Mouse (Mus musculus): Measurements from ENCODE around the gene Slfn5.
"Not testable (repeated sequence)": the region's sequence is repeated elsewhere in the genome, so short reads cannot be mapped to it uniquely, and the experiment has no call there.

Gene Slfn5

DNA sequence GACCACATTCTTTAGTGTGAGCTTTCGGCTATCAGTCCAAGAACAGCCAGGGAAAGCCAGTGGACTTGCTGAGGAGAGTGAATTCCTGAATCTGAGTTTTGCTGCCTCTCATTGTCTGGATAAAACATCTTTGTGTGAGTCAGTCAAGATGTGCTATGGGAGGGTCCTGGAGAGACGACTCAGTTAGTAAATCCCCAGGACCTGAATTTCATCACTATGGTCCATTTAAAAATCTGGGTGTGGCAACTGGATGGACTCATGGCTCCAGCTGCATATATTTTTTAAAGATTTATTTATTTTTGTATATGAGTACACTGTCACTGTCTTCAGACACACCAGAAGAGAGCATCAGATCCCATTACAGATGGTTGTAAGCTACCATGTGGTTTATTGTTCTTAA is 5.5 kb upstream of the Slfn5 start:
- in situ Hi-C loops (cut with MboI, MseI), result no loop called here

DNA sequence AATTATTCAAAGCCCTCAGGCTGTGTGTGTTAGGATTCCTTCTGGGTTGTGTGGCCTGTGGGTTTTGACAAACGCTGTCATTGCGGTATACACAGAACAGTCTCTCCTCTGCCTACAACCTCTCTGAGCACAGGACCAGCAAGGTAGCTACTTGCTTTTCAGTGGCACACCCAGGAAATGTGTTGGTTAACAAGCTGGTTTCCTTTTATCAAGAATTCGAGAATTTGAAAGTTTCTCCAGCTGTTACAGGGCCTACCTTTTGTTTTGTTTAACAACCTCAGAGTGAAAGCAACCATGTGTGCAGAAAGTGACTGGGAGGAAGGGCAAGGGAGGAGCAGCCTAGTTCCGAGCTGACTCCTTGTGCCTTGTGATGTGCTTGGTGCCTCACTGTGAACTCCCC is 3.7 kb upstream of the Slfn5 start:
- in situ Hi-C loops (cut with MboI, MseI), result no loop called here

DNA sequence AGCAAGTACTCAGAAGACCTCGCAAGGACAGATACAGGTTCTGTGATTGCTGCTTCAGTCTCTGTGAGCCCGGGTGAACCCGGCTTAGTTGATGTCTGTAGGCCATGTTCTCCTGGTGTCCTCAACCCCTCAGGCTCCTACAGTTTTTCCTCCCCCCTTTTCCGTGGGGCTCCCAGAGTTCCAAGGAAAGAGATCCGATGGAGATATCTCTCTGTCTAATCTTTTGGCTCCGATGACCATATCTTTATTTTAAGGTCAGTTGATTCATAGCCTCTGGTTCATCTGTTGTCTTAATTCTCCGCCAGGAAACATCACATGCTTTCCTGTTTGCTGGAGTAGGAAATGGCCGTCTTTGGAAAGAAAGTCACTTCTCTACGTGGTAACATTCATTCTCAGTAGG is 2.1 kb upstream of the Slfn5 start:
- in situ Hi-C loops (cut with MboI, MseI), result no loop called here

DNA sequence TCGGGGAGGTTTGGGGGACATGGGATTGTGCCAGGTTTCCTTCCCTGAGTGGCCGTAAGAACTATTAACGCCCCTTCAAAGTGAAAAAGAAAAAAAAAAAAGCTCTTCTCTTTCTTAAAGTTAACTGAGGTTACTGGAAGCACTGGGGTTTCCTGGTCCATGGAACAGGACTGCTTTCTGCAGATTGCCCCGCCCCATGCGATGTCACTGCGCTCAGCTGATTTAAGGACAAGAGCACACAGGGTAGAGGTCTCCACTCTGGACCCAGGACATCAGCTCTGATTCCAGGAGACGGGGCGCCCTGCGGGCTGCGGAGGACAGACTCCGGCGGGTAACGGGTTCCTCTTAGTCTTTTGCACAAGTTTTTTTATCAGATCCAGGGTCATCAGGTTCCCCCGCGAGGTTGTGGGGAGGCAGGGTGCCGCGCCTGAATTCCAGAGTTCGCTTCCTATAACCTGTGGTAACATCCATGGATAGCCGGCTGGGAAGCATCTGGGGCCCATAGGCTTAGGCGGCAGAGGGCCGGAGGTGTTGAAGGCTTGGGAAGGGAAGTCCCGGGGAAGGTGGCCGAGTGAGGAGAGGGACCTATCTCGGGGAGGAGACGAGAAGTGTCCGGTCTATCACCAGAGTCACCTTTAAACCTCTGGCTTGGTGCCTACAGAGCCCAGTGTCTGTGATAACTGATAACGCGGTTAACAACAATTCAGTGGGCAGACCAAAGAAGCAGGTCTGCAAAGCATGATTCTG is 889 bp downstream of the Slfn5 start:
- in situ Hi-C loops (cut with MboI, MseI), result no loop called here

DNA sequence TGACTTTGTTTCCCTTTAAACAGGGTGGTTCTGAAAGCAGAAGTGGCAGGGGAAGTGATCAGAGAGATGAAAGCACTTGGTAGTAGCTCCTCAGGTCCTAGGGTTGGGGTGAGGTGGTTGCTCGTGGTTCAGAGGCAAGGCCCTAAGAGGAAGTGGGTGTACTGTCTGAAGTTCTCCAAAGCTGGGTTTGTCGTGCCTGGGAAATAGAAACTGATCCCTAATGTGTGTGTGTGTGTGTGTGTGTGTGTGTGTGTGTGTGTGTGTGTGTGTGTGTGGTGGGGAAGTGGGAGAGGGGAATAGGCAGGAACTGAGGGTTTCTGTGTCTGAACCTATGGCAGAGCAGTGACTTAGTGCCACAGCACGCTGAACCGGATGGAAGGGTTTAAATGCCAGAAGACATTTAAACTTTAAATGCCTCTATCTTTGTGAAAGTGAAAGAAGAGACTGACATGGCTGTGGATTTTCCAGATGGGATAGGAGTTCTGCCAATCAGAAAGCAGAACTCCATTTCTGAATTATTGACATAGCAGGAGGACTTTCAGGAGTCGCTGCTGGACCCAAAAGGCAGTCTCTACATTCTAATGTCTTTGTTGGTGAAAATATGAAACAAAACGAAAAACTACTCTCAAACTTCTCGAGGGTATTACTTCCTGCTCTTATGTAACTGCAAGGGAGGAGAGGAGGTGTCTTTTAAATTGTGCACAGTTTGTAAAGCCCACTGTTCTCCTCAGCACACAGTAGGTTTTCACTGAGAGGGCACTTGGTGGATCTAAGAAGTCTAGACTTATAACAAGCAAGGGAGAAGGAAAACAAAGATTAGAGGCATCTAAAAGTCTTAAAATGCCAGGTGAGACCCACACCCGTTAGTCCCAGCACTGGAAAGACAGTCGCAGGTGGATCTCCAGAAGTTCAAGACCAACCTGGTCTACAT is 1.7 kb downstream of the Slfn5 start:
- in situ Hi-C loops (cut with MboI, MseI), result no loop called here

DNA sequence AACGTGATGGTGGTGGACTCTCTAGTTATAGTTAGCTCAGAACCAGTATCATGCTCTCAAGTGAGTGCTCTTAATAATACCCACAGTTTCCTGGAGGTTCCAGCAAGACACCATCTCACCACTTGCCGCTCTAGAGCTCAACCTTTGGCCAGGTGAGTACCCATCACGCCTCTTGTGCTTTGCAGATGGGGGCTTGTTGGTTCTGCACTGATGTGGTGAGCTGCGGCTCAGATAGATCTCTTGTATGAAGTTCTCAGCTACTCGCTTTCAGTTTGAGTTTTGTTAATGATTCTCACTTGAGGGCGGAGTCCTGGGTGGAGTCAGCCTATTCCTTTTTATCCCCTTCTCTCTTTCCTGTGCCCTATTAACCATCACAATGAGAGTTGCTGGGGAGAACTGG is 3.5 kb downstream of the Slfn5 start:
- in situ Hi-C loops (cut with MboI, MseI), result no loop called here

DNA sequence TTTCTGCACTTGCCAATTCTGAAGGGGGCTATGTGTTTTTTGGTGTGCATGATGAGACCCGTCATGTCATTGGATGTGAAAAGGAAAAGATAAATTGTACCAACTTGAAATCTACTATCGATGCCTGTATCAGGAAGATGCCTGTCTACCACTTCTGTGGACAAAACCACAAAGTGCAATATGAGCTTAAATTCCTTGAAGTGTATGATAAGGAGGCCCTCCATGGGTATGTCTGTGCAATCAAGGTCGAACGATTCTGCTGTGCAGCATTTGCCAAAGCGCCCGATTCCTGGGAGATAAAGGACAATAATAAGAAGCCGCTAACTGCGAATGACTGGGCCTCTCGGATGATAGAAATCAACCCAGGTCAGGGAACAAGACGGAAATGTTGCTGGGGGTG is 5.8 kb downstream of the Slfn5 start:
- in situ Hi-C loops (cut with MboI, MseI), result no loop called here

DNA sequence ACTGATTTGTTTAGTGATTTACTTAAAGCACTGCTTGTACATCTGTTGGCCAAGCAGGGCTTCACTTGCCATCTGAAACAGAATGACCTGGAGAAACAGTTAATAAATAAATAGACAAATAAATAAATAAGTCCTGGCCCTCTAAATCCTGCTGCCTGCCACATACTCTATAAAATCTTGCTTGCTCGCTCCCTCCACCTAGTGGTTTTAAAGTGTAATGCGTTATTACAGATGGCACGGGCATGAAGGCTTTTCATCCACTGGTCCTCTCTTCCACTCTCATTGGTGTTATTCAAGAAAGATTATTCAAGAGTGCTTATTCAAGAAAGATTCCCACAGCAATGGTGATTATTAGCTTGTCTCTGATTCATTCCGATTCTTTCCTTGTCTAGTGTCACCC is 8.5 kb downstream of the Slfn5 start:
- in situ Hi-C loops (cut with MboI, MseI), result loop anchor here (5.0 kb wide), 1 partner anchor 47 kb away; the partner anchor contains the start of gene Unc45b

DNA sequence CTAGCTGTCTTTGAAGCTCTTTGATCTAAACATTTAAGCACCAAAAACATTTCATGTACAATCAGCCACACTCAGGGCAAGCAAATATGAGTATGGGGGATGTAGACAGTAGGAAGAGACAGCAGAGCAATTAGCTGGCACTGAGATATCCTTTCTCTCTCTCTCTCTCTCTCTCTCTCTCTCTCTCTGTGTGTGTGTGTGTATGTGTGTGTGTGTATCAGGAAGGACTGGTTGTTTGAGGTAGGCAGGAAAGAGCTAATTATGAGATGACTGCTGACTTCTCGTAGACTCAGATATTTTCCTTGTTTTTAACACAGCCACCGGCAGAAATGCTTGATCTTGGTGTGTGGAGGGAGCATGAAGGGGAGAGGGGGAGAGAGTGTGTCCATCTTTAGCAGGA is 10.6 kb downstream of the Slfn5 start:
- in situ Hi-C loops (cut with MboI, MseI), result loop anchor here (5.0 kb wide), 1 partner anchor 49 kb away; the partner anchor contains the start of gene Unc45b

DNA sequence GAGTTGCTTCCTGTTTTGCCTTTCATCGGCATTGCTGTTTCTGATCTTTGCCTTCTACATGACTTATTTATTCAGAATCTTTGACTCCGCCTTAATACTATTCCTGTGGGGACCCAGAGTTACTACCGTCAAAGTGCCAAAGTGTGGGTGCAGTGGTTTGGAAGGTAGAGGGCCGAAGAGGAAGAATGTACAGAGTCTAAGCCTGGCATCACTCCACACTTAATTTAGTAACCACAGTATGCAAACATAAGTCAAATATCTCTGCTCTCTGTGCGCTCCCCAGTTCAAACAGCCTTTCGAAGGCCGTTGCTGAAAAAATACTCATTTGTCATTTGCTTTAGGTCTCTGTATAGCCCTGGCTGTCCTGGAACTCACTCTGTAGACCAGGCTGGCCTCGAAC is 11.1 kb downstream of the Slfn5 start:
- in situ Hi-C loops (cut with MboI, MseI), result loop anchor here (5.0 kb wide), 1 partner anchor 50 kb away; the partner anchor contains the start of gene Unc45b

DNA sequence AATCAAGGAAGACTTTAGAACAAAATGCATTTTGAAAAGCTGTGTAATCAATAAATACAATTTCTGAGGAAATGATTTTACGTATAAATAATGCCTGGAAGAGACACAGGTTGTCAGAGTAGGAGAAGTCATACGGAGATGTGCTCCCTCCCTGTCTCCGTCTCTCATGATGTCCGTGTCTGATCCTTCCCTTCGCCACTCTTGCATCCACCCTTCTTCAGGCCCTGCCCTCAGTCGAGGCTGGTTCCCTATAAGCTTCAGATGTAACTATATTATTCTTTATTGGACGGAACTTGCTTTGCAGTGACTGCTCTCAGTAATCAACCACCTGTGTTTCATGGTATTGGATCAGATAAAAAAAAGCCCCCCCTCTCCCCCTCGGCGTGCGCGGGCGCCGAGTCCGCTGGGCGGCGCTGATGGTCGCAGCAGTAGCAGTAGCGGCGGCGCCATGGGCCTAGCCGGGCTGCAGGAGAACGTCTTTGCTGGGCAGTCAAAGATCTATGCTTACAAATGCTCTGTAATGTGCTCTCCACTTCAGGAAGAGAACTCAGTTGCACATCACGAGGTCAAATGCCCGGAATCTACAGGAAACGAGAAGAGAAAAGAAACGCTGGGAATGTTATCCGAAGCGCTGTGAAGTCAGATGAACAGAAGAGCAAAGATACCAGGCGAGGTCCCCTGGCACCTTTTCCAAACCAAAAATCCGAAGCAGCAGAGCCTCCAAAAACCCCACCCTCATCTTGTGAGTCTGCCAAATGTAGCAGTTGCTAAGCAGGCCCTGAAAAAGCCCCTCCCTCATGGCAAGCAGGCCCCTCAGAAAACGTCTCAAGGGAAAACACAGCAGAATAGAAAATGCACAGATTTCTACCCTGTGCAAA is 19.8 kb downstream of the Slfn5 start:
- in situ Hi-C loops (cut with MboI, MseI), result no loop called here

DNA sequence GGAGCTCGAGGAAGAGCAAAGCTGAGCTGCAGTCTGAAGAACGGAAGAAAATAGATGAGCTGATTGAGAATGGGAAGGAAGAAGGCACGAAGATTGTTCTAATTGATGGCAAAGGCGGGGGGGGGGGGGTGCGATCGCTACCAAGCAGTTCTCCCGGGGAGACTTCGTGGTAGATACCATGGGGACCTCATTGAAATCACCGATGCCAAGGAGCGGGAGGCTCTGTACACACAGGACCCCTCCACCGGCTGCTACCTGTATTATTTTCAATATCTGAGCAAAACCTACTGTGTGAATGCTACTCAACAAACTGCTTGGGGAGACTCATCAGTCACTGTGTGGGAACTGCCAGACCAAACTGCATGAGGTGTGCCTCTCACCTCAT is 20.4 kb downstream of the Slfn5 start:
- in situ Hi-C loops (cut with MboI, MseI), result no loop called here

DNA sequence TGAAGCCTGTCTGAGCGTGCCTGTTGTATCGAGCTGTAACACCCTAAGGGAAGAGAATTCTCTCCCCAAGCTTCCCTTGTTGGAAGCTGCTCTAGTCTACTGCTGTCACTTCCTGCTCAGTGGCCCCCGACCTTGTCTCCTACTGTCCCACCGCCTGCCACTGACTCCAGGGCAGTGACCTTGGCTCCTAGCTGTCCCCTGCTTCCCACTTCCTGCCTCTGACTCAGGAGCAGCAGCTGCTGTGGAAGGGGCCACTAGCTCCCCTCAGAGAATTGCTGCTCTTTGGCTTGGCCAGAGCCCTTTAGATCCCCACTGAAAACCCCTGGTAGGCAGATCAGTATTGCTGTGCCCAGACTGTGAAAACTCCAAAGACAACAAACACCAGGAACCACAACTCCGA is 22.8 kb downstream of the Slfn5 start:
- in situ Hi-C loops (cut with MboI, MseI), result no loop called here

DNA sequence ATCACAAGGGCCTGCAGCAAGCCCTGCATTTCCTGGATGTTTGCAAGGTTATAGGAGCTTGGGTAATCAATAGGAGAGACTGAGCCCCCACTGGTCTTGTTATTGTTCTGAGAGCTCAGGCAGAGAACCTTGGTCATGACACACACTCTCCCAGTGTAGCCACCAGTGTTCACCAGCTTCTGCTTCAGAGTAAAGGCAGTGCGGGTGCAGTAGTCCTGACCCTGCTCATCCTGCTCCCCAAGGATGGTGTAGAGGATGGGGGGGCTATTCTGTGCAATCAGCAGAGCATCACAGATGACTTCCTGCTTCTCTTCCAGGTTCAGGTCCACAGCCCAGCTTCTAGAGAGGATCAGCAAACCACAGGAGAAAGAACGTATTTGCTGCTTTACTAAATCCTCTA is 31.3 kb downstream of the Slfn5 start:
- in situ Hi-C loops (cut with MboI, MseI), result not testable (repeated sequence)

DNA sequence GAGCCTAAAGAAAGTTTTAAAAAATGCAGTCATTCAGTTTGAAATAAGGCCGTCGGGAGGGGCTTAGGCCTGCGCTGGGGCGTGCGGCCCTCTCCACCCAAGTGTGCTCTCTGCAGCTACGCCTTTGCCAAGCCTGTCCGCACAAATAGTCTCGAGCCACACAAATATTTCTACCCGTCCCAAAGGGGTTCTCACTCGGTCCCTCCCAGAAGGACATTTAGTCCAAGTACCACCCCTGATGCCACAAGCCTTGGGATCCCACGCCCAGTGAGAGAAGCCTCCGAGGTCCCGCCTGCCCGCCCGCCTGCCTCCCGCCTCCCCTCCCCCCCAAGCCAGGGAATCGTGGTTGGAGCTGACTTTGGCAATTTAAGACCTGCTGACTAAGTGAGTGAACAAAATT is 32.0 kb downstream of the Slfn5 start:
- in situ Hi-C loops (cut with MboI, MseI), result no loop called here

DNA sequence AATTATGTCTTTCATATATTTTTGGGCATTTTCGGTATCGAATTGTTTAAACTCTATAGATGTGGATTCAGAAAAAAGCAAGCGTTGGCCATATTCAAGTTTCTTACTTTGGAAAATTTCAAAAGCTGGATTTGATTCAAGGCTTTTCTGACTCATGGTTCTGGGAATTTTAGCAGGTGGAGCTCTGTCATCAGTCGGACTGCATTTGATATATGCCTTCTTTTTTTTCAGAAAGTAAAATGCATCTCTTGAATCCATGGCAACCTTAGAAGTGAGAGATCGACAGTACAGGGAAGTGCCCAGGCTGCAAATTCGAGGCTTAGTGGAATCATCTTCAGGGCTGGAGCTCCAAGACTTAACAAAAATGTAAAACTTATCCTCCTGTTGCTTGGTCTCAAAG is 36.5 kb downstream of the Slfn5 start:
- in situ Hi-C loops (cut with MboI, MseI), result no loop called here

DNA sequence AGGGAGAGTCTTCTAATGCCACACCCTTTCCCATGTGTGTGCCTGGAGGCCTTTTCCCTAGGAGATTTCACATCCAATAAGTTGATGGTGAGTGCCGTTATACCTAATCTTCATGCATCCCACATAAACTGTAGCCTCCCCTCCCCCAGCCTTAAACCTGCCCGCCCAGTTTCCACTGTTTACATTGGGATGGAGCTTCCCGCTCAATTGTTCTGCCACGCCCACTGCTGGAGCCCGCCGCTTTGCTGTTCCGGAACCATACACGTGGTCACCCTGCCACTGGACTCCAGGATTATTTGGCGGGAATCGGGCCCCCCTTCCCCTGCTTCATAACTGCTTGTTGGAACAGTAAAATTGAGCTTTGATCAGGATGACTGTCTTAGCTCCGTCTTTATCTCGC is 38.2 kb downstream of the Slfn5 start:
- in situ Hi-C loops (cut with MboI, MseI), result no loop called here

DNA sequence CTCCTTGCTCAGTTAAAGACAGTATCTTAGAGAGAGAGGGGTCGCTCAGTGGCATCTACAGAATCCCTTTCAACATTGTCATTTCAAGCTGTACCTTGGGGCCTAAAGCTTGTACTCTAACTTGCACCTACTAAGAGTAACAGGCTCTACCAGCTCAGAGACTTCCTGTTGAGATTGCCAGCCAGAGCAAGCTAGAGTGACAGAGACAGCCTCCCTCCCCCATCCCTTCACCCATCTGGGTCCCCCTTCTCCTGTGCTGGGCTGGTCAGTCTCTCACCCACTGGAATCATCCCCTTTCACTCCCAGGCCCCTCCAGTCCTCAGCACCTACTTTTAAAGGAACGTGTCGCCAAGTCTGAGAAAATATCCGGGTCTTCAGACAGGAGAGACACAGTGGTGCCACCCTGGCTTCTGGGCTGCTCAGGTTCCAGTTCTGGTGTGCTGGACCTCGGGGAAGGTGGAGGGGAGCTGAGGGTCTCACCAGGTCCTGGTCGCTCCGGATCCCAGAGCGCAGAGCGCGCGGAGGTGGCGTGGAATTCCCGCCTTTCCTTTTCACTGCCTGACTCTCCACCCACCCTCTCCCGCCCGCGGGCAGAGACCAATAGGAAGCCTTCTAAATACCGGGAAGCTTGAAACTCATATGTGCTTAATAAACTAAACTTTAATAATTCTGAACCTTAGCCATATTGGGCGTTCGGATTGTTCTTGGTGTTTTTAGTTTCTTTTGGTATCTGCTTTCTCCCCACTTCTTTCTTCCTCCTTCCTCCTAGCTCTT is 39.6 kb downstream of the Slfn5 start:
- in situ Hi-C loops (cut with MboI, MseI), result not testable (repeated sequence)

DNA sequence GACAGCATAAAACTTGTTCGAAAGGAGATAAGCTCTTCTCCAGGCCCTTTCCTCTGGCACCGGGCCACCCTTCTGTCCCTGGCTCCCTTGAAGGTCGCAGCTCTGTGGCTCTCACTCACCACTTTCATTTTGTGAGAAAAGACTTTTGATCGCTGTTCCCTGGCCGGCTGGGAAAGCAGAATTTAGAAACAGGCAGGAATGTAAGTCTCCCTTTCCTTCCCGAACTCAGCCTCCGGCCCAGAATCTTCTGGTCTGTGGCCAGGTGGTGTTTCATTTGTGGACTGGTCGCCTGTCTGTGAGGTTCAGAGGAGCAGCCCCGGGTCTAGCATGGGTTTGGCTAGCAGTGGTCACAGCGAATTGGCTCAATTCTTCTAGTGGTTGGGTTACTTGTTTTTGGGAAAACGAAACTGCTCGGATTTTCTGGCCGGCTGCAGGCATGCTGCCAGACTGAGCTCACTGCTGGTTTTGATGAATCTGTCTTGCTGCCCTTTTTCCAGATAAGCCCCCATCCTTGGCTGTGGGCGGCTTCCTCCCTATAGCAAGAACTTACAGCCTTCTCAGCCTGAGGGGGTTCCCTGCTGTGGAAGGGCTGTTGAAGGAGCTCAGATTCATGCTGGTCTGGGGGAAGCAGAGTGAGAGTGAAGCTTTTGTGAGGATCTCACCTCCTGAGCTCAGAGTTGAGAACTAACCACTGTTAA is 40.5 kb downstream of the Slfn5 start, which contains the start of gene Slfn9:
Slfn9 (minus strand) TSS at position 362 of the 698 bp plus-strand sequence.
- in situ Hi-C loops (cut with MboI, MseI), result no loop called here

DNA sequence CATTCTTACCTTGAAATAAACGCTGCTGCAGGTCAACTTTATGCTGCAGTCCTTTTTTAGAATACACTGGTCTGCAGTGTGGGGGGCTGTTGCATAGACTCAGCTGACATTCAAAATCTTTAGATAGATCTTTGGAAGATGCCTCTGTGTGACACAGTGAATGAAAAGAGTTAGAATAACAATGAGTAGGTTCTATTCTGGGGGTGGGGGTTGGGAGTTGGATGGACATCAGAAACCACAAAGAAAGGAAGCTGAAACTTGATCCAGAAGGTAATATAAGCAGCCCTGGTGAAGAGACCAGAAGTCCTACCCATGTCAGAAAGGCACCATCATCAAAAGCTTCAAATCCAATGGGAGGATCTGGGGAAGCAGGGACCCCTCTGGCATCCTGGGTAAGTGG is 62.2 kb downstream of the Slfn5 start:
- in situ Hi-C loops (cut with MboI, MseI), result no loop called here

Measured in T-helper 1 cell (primary cell).